Mouse (Mus musculus) liver, embryonic 14.5 days (tissue): ENCODE data around the gene Hprt. TPM values are rescaled to one million over a fixed set of nuclear protein-coding genes. Genes with fewer than 3 reads are reported as not detected.
"Not testable (repeated sequence)": the region's sequence is repeated elsewhere in the genome, so short reads cannot be mapped to it uniquely, and the experiment has no call there.

ENCODE experiments used
- ATAC-seq: fragments of 200-750 bp; cut with Nextera tagmentation; 2 replicates; pipeline ENCODE4 v1.8.0; 2017; ENCODE audit warnings: moderate number of reproducible peaks, mild to moderate bottlenecking, moderate library complexity; ENCODE audit not compliant: insufficient read depth
- DNase-seq, 3 experiments: peaks; one replicate each; pipeline ENCODE4 v3.0.0-alpha.2; 2012 to 2013; ENCODE audit warnings: low read depth in 3 of 3, low spot score in 3 of 3
- H3K27ac ChIP-seq: fragments of 300-500 bp; sonication (generic); 2 replicates; pipeline ENCODE4 v1.5.1; 2014; ENCODE audit warnings: moderate library complexity, mild to moderate bottlenecking, control low read depth, inconsistent platforms
- H3K27me3 ChIP-seq: fragments of 300-500 bp; sonication (generic); 2 replicates; pipeline ENCODE4 v1.6.1; 2014; ENCODE audit warnings: mild to moderate bottlenecking, low read length, moderate library complexity; ENCODE audit not compliant: control insufficient read depth, insufficient read depth
- H3K36me3 ChIP-seq: fragments of 300-500 bp; sonication (generic); replicated peaks from 2 replicates; pipeline ENCODE4 v1.6.1; 2014; ENCODE audit warnings: low read depth; ENCODE audit not compliant: control insufficient read depth, insufficient read depth
- H3K4me1 ChIP-seq, 2 experiments: fragments of 200-500 bp in 1 of 2; fragments of 300-500 bp in 1 of 2; sonication (generic) in 1 of 2; replicated peaks; 2 replicates each; pipeline ENCODE4 v1.6.1; 2012 to 2014; ENCODE audit warnings: antibody characterized with exemption in 1 of 2, inconsistent platforms in 1 of 2, low read length in 1 of 2; ENCODE audit not compliant: control insufficient read depth in 2 of 2, insufficient read depth in 2 of 2
- H3K4me2 ChIP-seq: fragments of 300-500 bp; sonication (generic); 2 replicates; pipeline ENCODE4 v1.6.1; 2014; ENCODE audit warnings: low read depth, mild to moderate bottlenecking, control low read depth, moderate library complexity
- H3K4me3 ChIP-seq, 2 experiments: fragments of 200-500 bp in 1 of 2; fragments of 300-500 bp in 1 of 2; sonication (generic) in 1 of 2; 2 replicates each; pipeline ENCODE4 v1.5.1; 2012 to 2014; ENCODE audit warnings: low read depth in 2 of 2, low read length in 2 of 2, mild to moderate bottlenecking in 2 of 2, control low read depth in 1 of 2, inconsistent platforms in 1 of 2, moderate library complexity in 1 of 2; ENCODE audit not compliant: insufficient read depth in 1 of 2
- H3K9ac ChIP-seq: fragments of 300-500 bp; sonication (generic); replicated peaks from 2 replicates; pipeline ENCODE4 v1.6.1; 2014; ENCODE audit warnings: mild to moderate bottlenecking, control low read depth, moderate library complexity
- H3K9me3 ChIP-seq: fragments of 300-500 bp; sonication (generic); 2 replicates; pipeline ENCODE4 v1.6.1; 2016; ENCODE audit warnings: low read length, mixed read lengths; ENCODE audit not compliant: control insufficient read depth
- CTCF ChIP-seq: IDR thresholded peaks from 2 replicates; pipeline ENCODE4 v1.5.1; 2016; ENCODE audit warnings: antibody characterized with exemption, low read depth, control low read depth
- EP300 ChIP-seq: IDR thresholded peaks from 2 replicates; pipeline ENCODE4 v1.6.1; 2016; ENCODE audit warnings: antibody characterized with exemption, low read depth
- WGBS: fragments of 180-500 bp; shearing (Covaris S2); extraction: QIAGEN DNeasy Blood & Tissue Kit; methylation state at CpG from one replicate; pipeline ENCODE4 v1.1.7; 2014; ENCODE audit not compliant: insufficient replicate concordance; 5-methylcytosine and 5-hydroxymethylcytosine counted together
- polyA plus RNA-seq, 2 experiments: library from polyadenylated mRNA; depleted of rRNA in 1 of 2; stranded (reverse) in 1 of 2; unstranded in 1 of 2; fragments of >200 nt; fragmentation: Nextera tagmentation in 1 of 2; extraction: Ambion mirVana in 1 of 2; gene quantifications; 2 replicates each; pipeline versions ENCODE4 v1.2.1 to v1.2.3; 2012 to 2014

The Hprt gene
- polyA plus RNA-seq, 2 experiments, result 68.1 to 220 TPM

DNA sequence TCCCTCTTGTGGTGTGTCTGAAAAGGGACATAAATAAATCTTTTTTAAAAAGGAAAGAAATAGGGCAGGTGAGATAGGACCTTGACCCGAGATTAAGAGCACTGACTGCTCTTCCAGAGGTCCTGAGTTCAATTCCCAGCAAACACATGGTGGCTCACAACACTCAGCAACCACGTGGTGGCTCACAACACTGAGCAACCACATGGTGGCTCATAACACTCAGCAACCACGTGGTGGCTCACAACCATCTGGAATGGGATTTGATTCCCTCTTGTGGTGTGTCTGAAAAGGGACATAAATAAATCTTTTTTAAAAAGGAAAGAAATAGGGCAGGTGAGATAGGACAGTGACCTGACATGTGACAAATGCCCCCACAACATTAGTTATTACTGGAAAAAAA is 36.3 kb downstream of the Hprt start:
- H3K9me3 ChIP-seq, H3K4me3 ChIP-seq, H3K36me3 ChIP-seq, H3K27ac ChIP-seq, ATAC-seq, H3K4me2 ChIP-seq, H3K27me3 ChIP-seq, H3K4me1 ChIP-seq, H3K9ac ChIP-seq, DNase-seq: not testable (repeated sequence)
- 11% methylated on average over 3 of the region's 3 CpGs for WGBS
- TF ChIP-seq CTCF, result peak; percentile 46

GRCm38 (mm10) chrX:53025471-53026223 is 37.7 kb downstream of the Hprt start:
- Histone ChIP-seq H3K36me3 (no peaks in the 10 kb centered on the region; the same call in 1 of the 2 replicates), H3K4me1 (no peaks in the 10 kb centered on the region), H3K4me3 (no peak overlapping the region), H3K9me3 (no peaks in the 10 kb centered on the region), H3K27ac (no peak overlapping the region), H3K4me2 (no peak overlapping the region), H3K9ac (no peak overlapping the region), H3K27me3 (no peaks in the 10 kb centered on the region)
- WGBS, result 49% methylated on average over 11 of the region's 11 CpGs
- DNase-seq (no peak), ATAC-seq (no peak)
- TF ChIP-seq EP300, result no peak

DNA sequence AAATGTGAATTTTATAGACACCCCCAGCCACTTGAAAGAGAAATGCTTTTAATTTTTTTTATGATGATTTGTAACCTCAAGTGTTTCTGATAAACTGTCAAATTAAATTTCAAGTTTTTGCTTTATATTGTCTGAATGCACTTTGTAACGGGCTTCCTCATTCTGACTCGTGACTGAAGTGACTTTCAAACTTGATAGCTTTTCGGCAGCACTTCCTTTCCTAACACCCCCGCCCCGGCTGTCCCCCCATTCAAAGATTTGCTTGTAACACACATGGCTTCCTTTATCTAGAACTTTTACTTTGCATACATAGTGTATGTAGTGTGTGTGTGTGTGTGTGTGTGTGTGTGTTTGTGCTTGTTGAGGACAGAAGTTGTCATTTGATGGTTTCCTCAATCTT is 41.6 kb downstream of the Hprt start:
- Histone ChIP-seq H3K4me3 (no peak overlapping the region), H3K27me3 (no peaks in the 10 kb centered on the region), H3K9me3 (no peaks in the 10 kb centered on the region), H3K4me1 (no peaks in the 10 kb centered on the region), H3K9ac (no peak overlapping the region), H3K36me3 (no peaks in the 10 kb centered on the region), H3K27ac (no peak overlapping the region), H3K4me2 (no peak overlapping the region)
- no peak for ATAC-seq
- no peak for DNase-seq
- TF ChIP-seq CTCF (no peak), EP300 (no peak)
- 31% methylated on average over 5 of the region's 5 CpGs for WGBS

DNA sequence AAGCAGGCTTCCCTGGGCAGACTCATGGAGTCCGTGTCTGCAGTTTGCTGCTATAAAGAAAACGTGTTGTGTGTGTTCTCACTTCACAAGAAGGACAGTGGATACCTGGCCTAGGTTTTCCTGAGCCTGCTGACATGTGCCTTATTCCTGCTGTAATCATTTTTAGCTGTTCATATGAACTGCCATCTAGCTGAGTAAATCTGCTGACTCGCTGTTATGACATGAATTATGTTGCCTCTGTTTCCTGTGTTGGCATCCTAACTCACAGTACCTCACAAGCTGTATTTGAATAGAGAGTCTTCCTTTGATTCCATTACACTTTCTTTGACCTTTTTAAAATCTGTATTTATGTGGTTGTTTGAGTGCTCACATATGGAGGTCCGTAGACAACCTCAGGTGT is 50.3 kb downstream of the Hprt start:
- Histone ChIP-seq H3K4me2 (no peak overlapping the region), H3K9me3 (no peaks in the 10 kb centered on the region), H3K27me3 (no peaks in the 10 kb centered on the region), H3K4me3 (no peak overlapping the region), H3K27ac (no peak overlapping the region), H3K4me1 (peaks cover 0 to 5% of the 10 kb centered on the region in 2 experiments; a peak in 2 of 4 replicates), H3K36me3 (no peaks in the 10 kb centered on the region), H3K9ac (no peak overlapping the region)
- no peak for DNase-seq
- no peak for ATAC-seq
- 55% methylated on average over 4 of the region's 4 CpGs for WGBS
- TF ChIP-seq CTCF, result no peak
- TF ChIP-seq EP300, result no peak

- Histone ChIP-seq H3K27me3 (no peaks in the 10 kb centered on the region), H3K36me3 (no peaks in the 10 kb centered on the region), H3K4me2 (no peak overlapping the region), H3K27ac (no peak overlapping the region), H3K9me3 (no peaks in the 10 kb centered on the region), H3K9ac (no peak overlapping the region), H3K4me1 (peaks cover 0 to 5% of the 10 kb centered on the region in 2 experiments; a peak in 2 of 4 replicates), H3K4me3 (no peak overlapping the region)
- ATAC-seq, result no peak
- TF ChIP-seq CTCF (no peak), EP300 (no peak)
- no peak for DNase-seq
- WGBS, result 60% methylated on average over 5 of the region's 5 CpGs
Measured at GRCm38 (mm10) chrX:53039651-53040050, 51.7 kb downstream of the Hprt start.
